Mouse (Mus musculus) liver, embryonic 12.5 days (tissue): ENCODE results near the gene Mpst. TPM values are rescaled to one million over a fixed set of nuclear protein-coding genes. Genes with fewer than 3 reads are reported as not detected.
A peak's percentile ranks its signal among the peaks of the same experiment; 100 is the strongest.

Source experiments
- ATAC-seq: fragments of 200-750 bp; cut with Nextera tagmentation; 2 replicates; pipeline ENCODE4 v1.8.0; 2017; ENCODE audit warnings: moderate number of reproducible peaks, mild to moderate bottlenecking, moderate library complexity
- H3K27ac ChIP-seq: fragments of 300-500 bp; sonication (generic); 2 replicates; pipeline ENCODE4 v1.5.1; 2016; ENCODE audit warnings: mild to moderate bottlenecking
- H3K27me3 ChIP-seq: fragments of 300-500 bp; sonication (generic); replicated peaks from 2 replicates; pipeline ENCODE4 v1.6.1; 2016; ENCODE audit warnings: mild to moderate bottlenecking, moderate library complexity
- H3K36me3 ChIP-seq: fragments of 300-500 bp; sonication (generic); 2 replicates; pipeline ENCODE4 v1.6.1; 2016; ENCODE audit warnings: mild to moderate bottlenecking, moderate library complexity
- H3K4me1 ChIP-seq: fragments of 300-500 bp; sonication (generic); 2 replicates; pipeline ENCODE4 v1.6.1; 2016
- H3K4me2 ChIP-seq: fragments of 300-500 bp; sonication (generic); 2 replicates; pipeline ENCODE4 v1.6.1; 2016; ENCODE audit warnings: mild to moderate bottlenecking, moderate library complexity
- H3K4me3 ChIP-seq: fragments of 300-500 bp; sonication (generic); 2 replicates; pipeline ENCODE4 v1.5.1; 2016; ENCODE audit warnings: mild to moderate bottlenecking, moderate library complexity
- H3K9ac ChIP-seq: fragments of 300-500 bp; sonication (generic); 2 replicates; pipeline ENCODE4 v1.6.1; 2016; ENCODE audit warnings: mild to moderate bottlenecking, moderate library complexity
- H3K9me3 ChIP-seq: fragments of 300-500 bp; sonication (generic); replicated peaks from 2 replicates; pipeline ENCODE4 v1.6.1; 2016; ENCODE audit warnings: mild to moderate bottlenecking, moderate library complexity
- WGBS: fragments of 180-500 bp; shearing (Covaris S2); methylation state at CpG from one replicate; pipeline ENCODE4 v1.1.7; 2016; ENCODE audit not compliant: insufficient replicate concordance; 5-methylcytosine and 5-hydroxymethylcytosine counted together
- polyA plus RNA-seq: library from polyadenylated mRNA; unstranded; fragments of >200 nt; fragmentation: Nextera tagmentation; extraction: Ambion mirVana; gene quantifications from 2 replicates; pipeline ENCODE4 v1.2.1, GENCODE M21; 2016

The Mpst gene
- polyA plus RNA-seq, 1 experiment from 2014 or later = 3.5 TPM

- peaks cover 88% of the 10 kb centered on the region for H3K4me1 ChIP-seq
Measured at GRCm38 (mm10) chr15:78405517-78406211, 552 bp upstream of the Mpst start, which contains the start of gene Tst. Gene Tst (minus strand): TSS chr15:78405907.

GRCm38 (mm10) chr15:78409570-78410052 lies 3.4 kb downstream of the Mpst start:
- Histone ChIP-seq H3K4me2 (peak overlapping the region; percentile 93), H3K36me3 (peaks cover 37% of the 10 kb centered on the region), H3K9ac (peak overlapping the region; percentile 52), H3K27me3 (peaks cover 42% of the 10 kb centered on the region), H3K27ac (peak overlapping the region; percentile 97), H3K4me3 (peak overlapping the region; percentile 38), H3K4me1 (peaks cover 88% of the 10 kb centered on the region), H3K9me3 (no peaks in the 10 kb centered on the region)
- WGBS = 32% methylated on average over 12 of the region's 12 CpGs
- ATAC-seq = no peak

More at GRCm38 (mm10) chr15:78405517-78406211, 552 bp upstream of the Mpst start, which contains the start of gene Tst:
- Histone ChIP-seq H3K27me3 (peaks cover 26% of the 10 kb centered on the region), H3K9me3 (no peaks in the 10 kb centered on the region), H3K9ac (peak within 1 kb of the TSS; percentile 96), H3K27ac (peak within 1 kb of the TSS; percentile 99), H3K36me3 (peaks cover 12% of the 10 kb centered on the region), H3K4me3 (peak within 1 kb of the TSS; percentile 85), H3K4me2 (peak within 1 kb of the TSS; percentile 93)
- WGBS = 4% methylated on average over 34 of the region's 34 CpGs
- peak; percentile 67 for ATAC-seq

DNA sequence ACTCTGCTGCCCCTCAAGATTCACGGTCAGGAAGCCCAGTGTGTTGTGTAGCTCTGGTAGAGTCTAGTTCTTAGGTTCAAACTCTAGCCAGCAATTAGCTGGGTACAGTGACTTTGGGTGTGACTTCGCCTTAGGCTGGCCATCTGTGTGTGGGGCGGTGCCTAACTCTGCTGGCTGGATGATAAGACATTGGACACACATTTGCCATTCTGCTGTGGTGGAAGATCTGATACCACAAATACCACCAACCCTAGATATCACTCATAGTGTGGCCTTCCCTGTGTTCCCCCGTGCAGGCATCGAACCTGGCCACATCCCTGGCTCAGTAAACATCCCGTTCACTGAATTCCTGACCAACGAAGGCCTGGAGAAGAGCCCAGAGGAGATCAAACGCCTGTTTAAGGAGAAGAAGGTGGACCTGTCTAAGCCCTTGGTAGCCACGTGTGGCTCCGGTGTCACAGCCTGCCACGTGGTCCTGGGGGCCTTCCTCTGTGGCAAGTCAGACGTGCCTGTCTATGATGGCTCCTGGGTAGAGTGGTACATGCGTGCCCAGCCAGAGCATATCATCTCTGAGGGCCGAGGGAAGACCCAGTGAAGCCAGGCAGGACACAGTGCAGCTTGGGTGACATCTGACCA lies 7.0 kb downstream of the Mpst start:
- ATAC-seq = peak; percentile 94
- WGBS = 24% methylated on average over 14 of the region's 14 CpGs
- Histone ChIP-seq H3K27ac (peak overlapping the region; percentile 97), H3K4me2 (peak overlapping the region; percentile 65), H3K4me3 (peak overlapping the region; percentile 20; the same call in 1 of the 2 replicates), H3K36me3 (peaks cover 47% of the 10 kb centered on the region), H3K9me3 (no peaks in the 10 kb centered on the region), H3K9ac (peak overlapping the region; percentile 72), H3K27me3 (peaks cover 40% of the 10 kb centered on the region), H3K4me1 (peaks cover 95% of the 10 kb centered on the region)

DNA sequence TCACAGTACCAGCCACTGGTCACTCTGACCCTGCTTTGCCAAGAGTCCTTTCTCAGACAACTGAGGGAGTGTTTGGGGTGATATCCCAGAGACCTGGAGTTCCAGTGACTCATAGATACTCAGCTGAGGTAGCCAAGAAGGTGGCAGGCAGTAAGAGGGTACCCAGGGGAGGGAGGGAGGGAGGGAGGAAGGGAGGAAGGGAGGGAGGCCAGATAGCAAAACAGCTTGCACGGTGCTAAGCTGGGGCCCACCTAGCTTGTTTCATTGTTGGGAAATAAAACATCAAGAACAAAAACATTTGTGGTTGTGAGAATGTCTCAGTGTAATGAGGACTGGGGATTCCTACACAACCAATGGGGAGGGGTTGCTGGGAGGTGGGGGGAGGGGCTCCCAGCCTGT lies 7.5 kb downstream of the Mpst start:
- peaks cover 93% of the 10 kb centered on the region for H3K4me1 ChIP-seq
- H3K27me3 ChIP-seq = peaks cover 39% of the 10 kb centered on the region
- H3K9me3 ChIP-seq = no peaks in the 10 kb centered on the region
- peaks cover 47% of the 10 kb centered on the region for H3K36me3 ChIP-seq
- peak overlapping the region; percentile 72 for H3K9ac ChIP-seq
- 26% methylated on average over 1 of the region's 1 CpGs for WGBS
- peak overlapping the region; percentile 65 for H3K4me2 ChIP-seq
- peak overlapping the region; percentile 97 for H3K27ac ChIP-seq
- peak overlapping the region; percentile 20; the same call in 1 of the 2 replicates for H3K4me3 ChIP-seq
- peak; percentile 40 for ATAC-seq

DNA sequence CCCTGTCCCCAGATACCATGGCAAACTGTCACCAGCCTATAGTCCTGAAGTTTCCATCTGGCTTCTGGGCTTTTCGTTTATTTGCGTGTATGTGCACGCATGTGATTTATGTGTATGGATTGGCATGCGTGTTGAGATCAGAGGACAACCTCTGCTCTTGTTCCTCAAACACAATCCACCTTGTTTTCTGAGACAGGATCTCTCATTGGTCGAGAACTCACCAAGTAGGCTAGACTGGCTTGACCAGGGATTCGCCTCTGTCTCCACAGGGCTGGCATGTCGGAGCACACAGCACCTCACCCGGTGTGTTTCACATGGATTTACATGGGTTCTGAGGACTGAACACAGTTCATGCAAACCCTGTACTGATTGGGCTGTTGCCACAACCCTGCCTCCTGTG lies 7.9 kb downstream of the Mpst start:
- Histone ChIP-seq H3K4me1 (peaks cover 89% of the 10 kb centered on the region), H3K9ac (peak overlapping the region; percentile 72), H3K27me3 (peaks cover 39% of the 10 kb centered on the region), H3K27ac (peak overlapping the region; percentile 97), H3K4me2 (peak overlapping the region; percentile 65), H3K4me3 (no peak overlapping the region), H3K36me3 (peaks cover 47% of the 10 kb centered on the region), H3K9me3 (no peaks in the 10 kb centered on the region)
- 89% methylated on average over 8 of the region's 8 CpGs for WGBS
- no peak for ATAC-seq

GRCm38 (mm10) chr15:78416937-78417336 lies 10.7 kb downstream of the Mpst start:
- no peak overlapping the region for H3K4me2 ChIP-seq
- WGBS = 55% methylated on average over 4 of the region's 4 CpGs
- ATAC-seq = no peak

DNA sequence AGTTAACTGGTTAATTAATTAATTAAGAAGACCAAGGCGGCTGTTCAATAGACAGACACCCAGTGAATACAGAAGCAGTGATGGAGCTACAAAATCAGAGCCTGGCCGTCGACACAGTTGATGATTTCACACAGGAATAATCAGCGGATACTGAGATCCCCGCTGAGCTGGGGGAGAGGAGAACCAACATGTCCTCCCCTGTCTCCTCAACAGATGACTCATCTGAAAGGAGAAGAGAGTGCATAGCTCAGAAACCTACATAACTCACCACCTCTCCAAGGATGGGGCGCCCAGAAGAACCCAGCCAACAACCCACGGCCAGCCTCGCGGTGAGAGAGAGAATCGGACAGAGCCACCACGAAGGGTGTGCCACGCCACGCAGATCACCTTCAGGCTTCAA lies 14.2 kb downstream of the Mpst start:
- peaks cover 40% of the 10 kb centered on the region for H3K4me1 ChIP-seq
- H3K4me3 ChIP-seq = no peak overlapping the region
- H3K27me3 ChIP-seq = peaks cover 66% of the 10 kb centered on the region
- 0 out of 2 replicates have a peak, but pooled peaks cover 3% of the 10 kb centered on the region for H3K36me3 ChIP-seq
- H3K9ac ChIP-seq = no peak overlapping the region
- WGBS = 58% methylated on average over 13 of the region's 13 CpGs
- no peak overlapping the region for H3K27ac ChIP-seq
- H3K9me3 ChIP-seq = no peaks in the 10 kb centered on the region
- ATAC-seq = no peak
- H3K4me2 ChIP-seq = no peak overlapping the region

More at GRCm38 (mm10) chr15:78416937-78417336, 10.7 kb downstream of the Mpst start:
- H3K27me3 ChIP-seq = peaks cover 38% of the 10 kb centered on the region
- no peak overlapping the region for H3K4me3 ChIP-seq
- H3K36me3 ChIP-seq = peaks cover 28% of the 10 kb centered on the region
- H3K9me3 ChIP-seq = no peaks in the 10 kb centered on the region
- H3K4me1 ChIP-seq = peaks cover 66% of the 10 kb centered on the region
- no peak overlapping the region for H3K9ac ChIP-seq
- H3K27ac ChIP-seq = peak overlapping the region; percentile 43

GRCm38 (mm10) chr15:78422046-78422956 lies 16.1 kb downstream of the Mpst start:
- Histone ChIP-seq H3K9ac (peak overlapping the region; percentile 19; the same call in 1 of the 2 replicates), H3K27me3 (peaks cover 86% of the 10 kb centered on the region), H3K4me1 (peaks cover 22% of the 10 kb centered on the region), H3K4me2 (peak overlapping the region; percentile 44), H3K9me3 (no peaks in the 10 kb centered on the region), H3K4me3 (no peak overlapping the region), H3K36me3 (no peaks in the 10 kb centered on the region), H3K27ac (no peak overlapping the region)
- 19% methylated on average over 16 of the region's 16 CpGs for WGBS
- ATAC-seq = peak; percentile 70

GRCm38 (mm10) chr15:78424507-78424906 lies 18.3 kb downstream of the Mpst start:
- peaks cover 96% of the 10 kb centered on the region for H3K27me3 ChIP-seq
- ATAC-seq = 0 out of 2 replicates have a peak, but pooled peaks have one; percentile 8
- H3K4me2 ChIP-seq = no peak overlapping the region
- no peak overlapping the region for H3K9ac ChIP-seq
- H3K9me3 ChIP-seq = no peaks in the 10 kb centered on the region
- H3K36me3 ChIP-seq = no peaks in the 10 kb centered on the region
- H3K27ac ChIP-seq = no peak overlapping the region
- H3K4me3 ChIP-seq = no peak overlapping the region
- peaks cover 14% of the 10 kb centered on the region for H3K4me1 ChIP-seq
- WGBS = 12% methylated on average over 11 of the region's 11 CpGs

DNA sequence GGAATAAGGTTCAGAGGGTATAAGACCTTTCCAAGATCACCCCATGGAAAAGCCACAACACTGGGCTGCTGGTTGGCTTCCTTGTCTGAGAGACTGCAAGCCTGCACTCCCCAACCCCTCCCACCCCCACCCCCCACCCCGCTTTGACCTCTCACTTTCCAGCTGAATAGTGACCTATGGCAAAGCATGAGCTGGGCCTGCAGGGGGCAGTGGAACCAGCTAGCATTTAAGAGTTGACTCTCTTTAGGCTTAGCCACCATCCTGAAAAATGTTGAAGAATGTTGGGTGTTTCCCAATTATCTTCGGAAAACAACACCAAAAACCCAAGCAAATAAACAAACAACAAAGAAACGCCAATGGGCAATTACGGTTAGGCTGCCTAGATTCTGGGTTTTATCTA lies 19.0 kb downstream of the Mpst start:
- no peak overlapping the region for H3K27ac ChIP-seq
- H3K4me2 ChIP-seq = no peak overlapping the region
- H3K36me3 ChIP-seq = no peaks in the 10 kb centered on the region
- H3K9ac ChIP-seq = no peak overlapping the region
- 52% methylated on average over 4 of the region's 4 CpGs for WGBS
- peaks cover 97% of the 10 kb centered on the region for H3K27me3 ChIP-seq
- H3K9me3 ChIP-seq = no peaks in the 10 kb centered on the region
- no peak for ATAC-seq
- H3K4me3 ChIP-seq = no peak overlapping the region
- H3K4me1 ChIP-seq = peaks cover 14% of the 10 kb centered on the region

GRCm38 (mm10) chr15:78428391-78429138 lies 22.3 kb downstream of the Mpst start, which contains the start of gene Kctd17:
Gene Kctd17 (plus strand): TSS chr15:78428564.
- H3K27ac ChIP-seq = no peak within 1 kb of the TSS
- peaks cover 5% of the 10 kb centered on the region; the same call in 1 of the 2 replicates for H3K36me3 ChIP-seq
- H3K9ac ChIP-seq = no peak within 1 kb of the TSS
- 4% methylated on average over 51 of the region's 52 CpGs for WGBS
- peak within 1 kb of the TSS; percentile 60 for H3K4me2 ChIP-seq
- peaks cover 8% of the 10 kb centered on the region for H3K4me1 ChIP-seq
- peaks cover 80% of the 10 kb centered on the region for H3K27me3 ChIP-seq
- no peaks in the 10 kb centered on the region for H3K9me3 ChIP-seq
- peak; percentile 29 for ATAC-seq
- peak within 1 kb of the TSS; percentile 54 for H3K4me3 ChIP-seq
